Mouse (Mus musculus): ENCODE results near the gene Pfkp. TPM values are rescaled to one million over a fixed set of nuclear protein-coding genes. Genes with fewer than 3 reads are reported as not detected.
A peak's percentile ranks its signal among the peaks of the same experiment; 100 is the strongest.

Pfkp gene
- polyA plus RNA-seq, 1 experiment from 2014 or later, result 501 TPM

GRCm38 (mm10) chr13:6600626-6601025, 48.0 kb downstream of the Pfkp start:
- Histone ChIP-seq H3K4me1 (ENCODE audit: control insufficient read depth, insufficient read depth, low read length) (no peaks in the 10 kb centered on the region), H3K4me2 (ENCODE audit: low read length) (no peak overlapping the region), H3K36me3 (ENCODE audit: control insufficient read depth, insufficient read depth, low read length) (peaks cover 5% of the 10 kb centered on the region; the same call in 1 of the 2 replicates), H3K27me3 (ENCODE audit: control insufficient read depth, insufficient read depth, low read depth, low read length) (no peaks in the 10 kb centered on the region), H3K9me3 (replicated peaks; ENCODE audit: control insufficient read depth, low read length, poor library complexity, severe bottlenecking) (no peaks in the 10 kb centered on the region), H3K27ac (ENCODE audit: low read length) (no peak overlapping the region), H3K4me3 (ENCODE audit: low read depth, low read length) (no peak overlapping the region), H3K9ac (ENCODE audit: low read depth, low read length) (no peak overlapping the region)
- ATAC-seq, result no peak
- WGBS, result 89% methylated on average over 8 of the region's 8 CpGs

DNA sequence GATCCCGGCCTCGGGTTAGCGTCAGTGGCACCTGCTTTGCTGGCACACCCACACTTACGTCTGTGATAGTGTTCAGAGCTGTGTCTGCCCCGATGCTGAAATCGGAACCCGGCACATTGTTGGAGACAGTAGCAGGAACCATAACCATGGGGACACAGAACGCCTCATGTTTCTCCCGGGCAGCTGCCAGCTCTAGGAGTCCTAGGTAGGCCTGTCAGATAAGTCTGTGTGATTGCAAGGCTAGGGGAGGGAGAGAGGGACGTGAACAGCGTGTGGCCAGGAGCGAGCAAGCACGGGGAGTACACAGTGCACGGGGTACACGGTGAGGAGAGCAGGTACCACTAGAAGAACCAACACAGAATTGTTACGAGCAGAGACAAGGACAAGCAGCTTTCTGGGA, 50.8 kb downstream of the Pfkp start:
- Histone ChIP-seq H3K9me3 (replicated peaks; ENCODE audit: control insufficient read depth, low read length, poor library complexity, severe bottlenecking) (no peaks in the 10 kb centered on the region), H3K27ac (ENCODE audit: low read length) (no peak overlapping the region), H3K36me3 (ENCODE audit: control insufficient read depth, insufficient read depth, low read length) (peaks cover 4% of the 10 kb centered on the region; the same call in 1 of the 2 replicates), H3K9ac (ENCODE audit: low read depth, low read length) (no peak overlapping the region), H3K4me1 (ENCODE audit: control insufficient read depth, insufficient read depth, low read length) (no peaks in the 10 kb centered on the region), H3K27me3 (ENCODE audit: control insufficient read depth, insufficient read depth, low read depth, low read length) (no peaks in the 10 kb centered on the region), H3K4me3 (ENCODE audit: low read depth, low read length) (no peak overlapping the region), H3K4me2 (ENCODE audit: low read length) (no peak overlapping the region)
- ATAC-seq, result no peak
- 93% methylated on average over 16 of the region's 16 CpGs for WGBS

DNA sequence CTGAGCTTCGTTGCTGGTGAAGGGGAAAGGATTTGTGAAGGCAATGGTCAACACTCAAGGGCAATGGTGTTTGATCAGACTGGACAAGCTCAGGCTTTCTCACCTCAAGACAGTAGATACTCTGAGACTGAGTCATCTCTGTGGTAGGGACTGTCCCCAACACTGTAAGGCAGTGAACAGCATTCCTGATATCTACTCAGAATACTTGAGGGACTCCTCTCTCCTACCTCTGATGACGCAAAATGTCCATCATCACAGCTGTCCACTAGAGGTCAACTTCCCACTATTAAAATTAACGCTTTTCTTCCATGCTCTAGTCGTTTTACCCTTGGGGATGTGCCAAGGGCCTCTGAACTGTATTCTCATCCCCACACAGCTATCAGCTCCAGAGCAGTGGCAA, 53.2 kb downstream of the Pfkp start:
- no peaks in the 10 kb centered on the region for H3K27me3 ChIP-seq (ENCODE audit: control insufficient read depth, insufficient read depth, low read depth, low read length)
- WGBS, result 92% methylated on average over 4 of the region's 4 CpGs
- H3K36me3 ChIP-seq (ENCODE audit: control insufficient read depth, insufficient read depth, low read length), result peaks cover 3% of the 10 kb centered on the region; the same call in 1 of the 2 replicates
- no peak overlapping the region for H3K4me2 ChIP-seq (ENCODE audit: low read length)
- no peak overlapping the region for H3K27ac ChIP-seq (ENCODE audit: low read length)
- H3K9me3 ChIP-seq (replicated peaks; ENCODE audit: control insufficient read depth, low read length, poor library complexity, severe bottlenecking), result no peaks in the 10 kb centered on the region
- ATAC-seq, result no peak
- no peaks in the 10 kb centered on the region for H3K4me1 ChIP-seq (ENCODE audit: control insufficient read depth, insufficient read depth, low read length)
- H3K4me3 ChIP-seq (ENCODE audit: low read depth, low read length), result no peak overlapping the region
- H3K9ac ChIP-seq (ENCODE audit: low read depth, low read length), result no peak overlapping the region

GRCm38 (mm10) chr13:6590846-6591245, 57.7 kb downstream of the Pfkp start:
- Histone ChIP-seq H3K4me1 (ENCODE audit: control insufficient read depth, insufficient read depth, low read length) (no peaks in the 10 kb centered on the region), H3K27me3 (ENCODE audit: control insufficient read depth, insufficient read depth, low read depth, low read length) (no peaks in the 10 kb centered on the region), H3K9ac (ENCODE audit: low read depth, low read length) (no peak overlapping the region), H3K4me3 (ENCODE audit: low read depth, low read length) (no peak overlapping the region), H3K27ac (ENCODE audit: low read length) (no peak overlapping the region), H3K4me2 (ENCODE audit: low read length) (no peak overlapping the region), H3K9me3 (replicated peaks; ENCODE audit: control insufficient read depth, low read length, poor library complexity, severe bottlenecking) (no peaks in the 10 kb centered on the region), H3K36me3 (ENCODE audit: control insufficient read depth, insufficient read depth, low read length) (peaks cover 4% of the 10 kb centered on the region; the same call in 1 of the 2 replicates)
- ATAC-seq, result 0 out of 2 replicates have a peak, but pooled peaks have one; percentile 19
- 70% methylated on average over 3 of the region's 3 CpGs for WGBS

GRCm38 (mm10) chr13:6586009-6586408, 62.6 kb downstream of the Pfkp start:
- H3K4me3 ChIP-seq (ENCODE audit: low read depth, low read length), result no peak overlapping the region
- 74% methylated on average over 9 of the region's 9 CpGs for WGBS
- H3K9me3 ChIP-seq (replicated peaks; ENCODE audit: control insufficient read depth, low read length, poor library complexity, severe bottlenecking), result no peaks in the 10 kb centered on the region
- H3K36me3 ChIP-seq (ENCODE audit: control insufficient read depth, insufficient read depth, low read length), result peaks cover 10% of the 10 kb centered on the region
- no peak for ATAC-seq
- no peaks in the 10 kb centered on the region for H3K27me3 ChIP-seq (ENCODE audit: control insufficient read depth, insufficient read depth, low read depth, low read length)
- H3K4me2 ChIP-seq (ENCODE audit: low read length), result no peak overlapping the region
- H3K9ac ChIP-seq (ENCODE audit: low read depth, low read length), result no peak overlapping the region
- no peak overlapping the region for H3K27ac ChIP-seq (ENCODE audit: low read length)
- H3K4me1 ChIP-seq (ENCODE audit: control insufficient read depth, insufficient read depth, low read length), result no peaks in the 10 kb centered on the region

DNA sequence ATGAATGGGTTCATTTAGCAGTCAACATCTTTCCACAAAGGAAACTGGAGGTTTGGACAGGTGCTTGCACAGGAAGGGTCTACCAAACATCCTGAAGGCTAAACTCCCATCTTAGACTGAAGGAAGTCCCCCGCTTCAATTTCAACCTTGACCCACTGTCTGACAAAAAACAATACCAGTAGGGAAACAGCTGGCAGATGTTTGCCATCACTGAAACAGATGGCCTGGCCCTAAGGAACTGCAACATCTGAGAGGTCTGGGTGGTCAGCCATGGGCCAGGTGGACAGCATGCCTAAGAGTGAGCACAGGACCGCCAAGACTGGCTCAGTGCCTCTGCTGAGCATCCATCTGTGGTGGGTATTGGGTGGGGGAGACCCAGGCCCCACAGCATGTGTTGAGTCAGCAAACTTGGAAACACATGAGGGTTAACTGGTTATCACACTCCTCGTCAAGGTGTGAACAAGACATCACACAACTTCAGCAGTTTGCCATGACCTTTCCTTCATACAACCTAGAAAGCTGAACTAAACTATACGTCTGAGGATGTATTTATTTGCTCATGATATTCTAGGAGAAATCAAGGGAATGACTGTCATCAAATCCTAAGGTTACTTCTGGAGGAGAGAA, 65.0 kb downstream of the Pfkp start:
- no peak overlapping the region for H3K4me3 ChIP-seq (ENCODE audit: low read depth, low read length)
- 85% methylated on average over 4 of the region's 4 CpGs for WGBS
- peaks cover 21% of the 10 kb centered on the region for H3K36me3 ChIP-seq (ENCODE audit: control insufficient read depth, insufficient read depth, low read length)
- H3K9ac ChIP-seq (ENCODE audit: low read depth, low read length), result no peak overlapping the region
- no peaks in the 10 kb centered on the region for H3K27me3 ChIP-seq (ENCODE audit: control insufficient read depth, insufficient read depth, low read depth, low read length)
- H3K27ac ChIP-seq (ENCODE audit: low read length), result no peak overlapping the region
- ATAC-seq, result no peak
- H3K4me2 ChIP-seq (ENCODE audit: low read length), result no peak overlapping the region
- H3K9me3 ChIP-seq (replicated peaks; ENCODE audit: control insufficient read depth, low read length, poor library complexity, severe bottlenecking), result no peaks in the 10 kb centered on the region
- H3K4me1 ChIP-seq (ENCODE audit: control insufficient read depth, insufficient read depth, low read length), result no peaks in the 10 kb centered on the region

DNA sequence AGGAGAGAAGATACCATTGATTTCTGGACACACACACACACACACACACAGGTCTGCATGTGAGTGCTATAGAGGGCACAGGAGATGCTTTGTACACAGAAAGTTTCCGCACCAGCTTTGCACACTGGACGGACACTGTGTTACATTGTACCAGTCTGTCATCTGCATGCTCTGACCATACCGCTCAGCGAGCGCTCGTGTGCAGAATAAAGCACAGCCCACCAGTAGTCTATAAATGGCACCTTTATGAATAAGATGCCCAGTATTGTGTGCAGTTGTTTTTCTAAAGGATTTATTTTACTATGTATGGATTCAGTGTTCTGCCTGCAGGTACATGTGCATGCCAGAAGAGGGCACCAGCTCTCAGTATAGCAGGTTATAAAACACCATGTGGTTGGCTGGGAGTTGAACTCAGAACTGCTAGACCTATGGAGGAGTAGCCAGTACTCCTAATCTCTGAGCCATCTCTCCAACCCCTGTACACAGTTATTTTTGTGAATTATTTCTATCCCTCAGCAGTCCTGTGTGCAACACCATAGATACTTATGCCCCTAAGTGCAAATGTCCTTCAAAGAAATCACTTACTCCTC, 72.6 kb downstream of the Pfkp start:
- no peak for ATAC-seq
- WGBS, result 94% methylated on average over 6 of the region's 6 CpGs

GRCm38 (mm10) chr13:6565571-6565970, 83.0 kb downstream of the Pfkp start:
- 89% methylated on average over 5 of the region's 5 CpGs for WGBS
- no peak overlapping the region for H3K27ac ChIP-seq (ENCODE audit: low read length)
- no peaks in the 10 kb centered on the region for H3K9me3 ChIP-seq (replicated peaks; ENCODE audit: control insufficient read depth, low read length, poor library complexity, severe bottlenecking)
- no peak overlapping the region for H3K4me3 ChIP-seq (ENCODE audit: low read depth, low read length)
- ATAC-seq, result no peak
- no peaks in the 10 kb centered on the region for H3K4me1 ChIP-seq (ENCODE audit: control insufficient read depth, insufficient read depth, low read length)
- H3K9ac ChIP-seq (ENCODE audit: low read depth, low read length), result no peak overlapping the region
- H3K4me2 ChIP-seq (ENCODE audit: low read length), result no peak overlapping the region
- no peaks in the 10 kb centered on the region for H3K27me3 ChIP-seq (ENCODE audit: control insufficient read depth, insufficient read depth, low read depth, low read length)
- peaks cover 59% of the 10 kb centered on the region for H3K36me3 ChIP-seq (ENCODE audit: control insufficient read depth, insufficient read depth, low read length)

More for the DNA sequence above, 72.6 kb downstream of the Pfkp start:
- H3K4me3 ChIP-seq (ENCODE audit: low read depth, low read length), result no peak overlapping the region
- no peaks in the 10 kb centered on the region for H3K4me1 ChIP-seq (ENCODE audit: control insufficient read depth, insufficient read depth, low read length)
- H3K9me3 ChIP-seq (replicated peaks; ENCODE audit: control insufficient read depth, low read length, poor library complexity, severe bottlenecking), result no peaks in the 10 kb centered on the region
- peaks cover 64% of the 10 kb centered on the region for H3K36me3 ChIP-seq (ENCODE audit: control insufficient read depth, insufficient read depth, low read length)
- H3K27ac ChIP-seq (ENCODE audit: low read length), result no peak overlapping the region
- H3K27me3 ChIP-seq (ENCODE audit: control insufficient read depth, insufficient read depth, low read depth, low read length), result no peaks in the 10 kb centered on the region
- no peak overlapping the region for H3K9ac ChIP-seq (ENCODE audit: low read depth, low read length)
- H3K4me2 ChIP-seq (ENCODE audit: low read length), result no peak overlapping the region

DNA sequence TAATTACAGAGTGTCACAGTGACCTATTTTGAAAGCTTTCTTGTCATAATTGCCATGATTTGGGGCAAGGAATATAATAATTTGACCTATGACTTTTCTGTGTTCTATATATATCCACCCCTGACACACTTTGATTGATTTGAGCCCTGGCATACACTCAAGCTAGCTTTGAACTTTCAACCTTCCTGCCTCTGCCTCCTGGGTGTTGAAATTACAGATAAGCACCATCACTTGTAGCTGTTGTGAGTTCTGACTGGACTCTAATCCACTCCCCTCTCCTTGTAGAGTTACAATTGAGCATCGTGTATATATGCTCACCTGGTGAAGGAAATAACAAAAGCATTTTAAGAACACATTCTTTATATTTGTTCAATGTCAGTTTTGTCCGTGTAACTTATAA, 86.2 kb downstream of the Pfkp start:
- H3K4me2 ChIP-seq (ENCODE audit: low read length), result no peak overlapping the region
- no peak overlapping the region for H3K9ac ChIP-seq (ENCODE audit: low read depth, low read length)
- no peak overlapping the region for H3K4me3 ChIP-seq (ENCODE audit: low read depth, low read length)
- no peaks in the 10 kb centered on the region for H3K9me3 ChIP-seq (replicated peaks; ENCODE audit: control insufficient read depth, low read length, poor library complexity, severe bottlenecking)
- H3K27me3 ChIP-seq (ENCODE audit: control insufficient read depth, insufficient read depth, low read depth, low read length), result no peaks in the 10 kb centered on the region
- no peak overlapping the region for H3K27ac ChIP-seq (ENCODE audit: low read length)
- no peaks in the 10 kb centered on the region for H3K4me1 ChIP-seq (ENCODE audit: control insufficient read depth, insufficient read depth, low read length)
- 94% methylated on average over 2 of the region's 2 CpGs for WGBS
- H3K36me3 ChIP-seq (ENCODE audit: control insufficient read depth, insufficient read depth, low read length), result peaks cover 57% of the 10 kb centered on the region
- ATAC-seq, result no peak
